25 mouse cellular contexts compared by ENCODE assay signal in genomic region chr6:99467831-99468230, GRCm38 (mm10). TPM values are rescaled to one million over a fixed set of nuclear protein-coding genes. Genes with fewer than 3 reads are reported as not detected.
DNase-seq lines count a peak whose midpoint lies in the region; ATAC-seq and TF ChIP-seq lines count a peak whose summit lies in the region.
"Had no signal": no experiment of that assay in that cellular context is flagged by ENCODE, and none has a peak within 500 bp of the region (broad histone marks: within the 10 kb centered on the region; RNA-seq: fewer than 3 reads in every experiment).

No protein-coding gene starts in this region.

- POLR2A ChIA-PET in Patski (lab: Charles Lee) = interaction anchor here (1.3 kb wide), 1 partner anchor 53 kb away, joined by 4 read pairs; no protein-coding TSS in a partner anchor

- H3K4me1 ChIP-seq in hindbrain, embryonic 11.5 days (replicated peaks; ENCODE audit: control insufficient read depth, insufficient read depth, low read length) = no peaks in the 10 kb centered on the region
- peaks cover 39% of the 10 kb centered on the region for H3K4me1 ChIP-seq in hindbrain, embryonic 10.5 days (replicated peaks)
- H3K4me1 ChIP-seq: embryonic facial prominence, embryonic 15.5 days had no signal

- 55% methylated on average over 3 of the region's 3 CpGs for WGBS in hindbrain, embryonic 11.5 days
- WGBS in hindbrain, embryonic 10.5 days = 57% methylated on average over 3 of the region's 3 CpGs

- peak; percentile 13 for DNase-seq in hindbrain, embryonic 11.5 days (ENCODE audit: low spot score)
- DNase-seq in hindbrain, embryonic 10.5 days (ENCODE audit: low spot score) = no peak
- DNase-seq in 3134 (ENCODE audit: extremely low read depth, insufficient read length, low spot score) = peak; percentile 11
- DNase-seq in Patski (ENCODE audit: low read depth, low spot score) = no peak
- DNase-seq in cerebellum, adult 9-10 months = no peak
- no peak for DNase-seq in MN1 (ENCODE audit: low spot score)
- DNase-seq in gastrocnemius, adult 18-20 months (ENCODE audit: low spot score) = no peak
- DNase-seq: adrenal gland, adult 2 months; adrenal gland, postnatal 14 days; cerebellum, adult 11 months; cerebellum, adult 2 months; cerebellum, postnatal 10 days; gastrocnemius, postnatal 10 days; gastrocnemius, postnatal 36 days had no signal

- in situ Hi-C loops in Patski (cut with MboI; ENCODE audit: low pct_unique_long_range_greater_than_20kb) = loop anchor here (5.0 kb wide), 1 partner anchor 54 kb away; the partner anchor contains the start of gene Foxp1

- TF ChIP-seq CTCF in Patski (IDR thresholded peaks at IDR 0.05) = no peak

- no peak overlapping the region for H3K4me2 ChIP-seq in hindbrain, embryonic 11.5 days (replicated peaks; ENCODE audit: low read depth, low read length)
- H3K4me2 ChIP-seq: embryonic facial prominence, embryonic 12.5 days; embryonic facial prominence, embryonic 15.5 days; forebrain, embryonic 12.5 days; forebrain, embryonic 15.5 days; heart, embryonic 11.5 days; hindbrain, embryonic 14.5 days had no signal

- H3K27me3 ChIP-seq in hindbrain, embryonic 11.5 days (ENCODE audit: control insufficient read depth, insufficient read depth, low read length) = no peaks in the 10 kb centered on the region; the same call in 1 of the 2 replicates
- H3K27me3 ChIP-seq in hindbrain, embryonic 10.5 days (ENCODE audit: insufficient read depth, poor library complexity, severe bottlenecking) = peaks cover 36% of the 10 kb centered on the region
- H3K27me3 ChIP-seq in Patski = no peaks in the 10 kb centered on the region
- H3K27me3 ChIP-seq: embryonic facial prominence, embryonic 12.5 days; embryonic facial prominence, embryonic 15.5 days; forebrain, embryonic 12.5 days; forebrain, embryonic 15.5 days had no signal

- H3K36me3 ChIP-seq in hindbrain, embryonic 11.5 days (ENCODE audit: control insufficient read depth, insufficient read depth, low read length) = no peaks in the 10 kb centered on the region
- 0 out of 2 replicates have a peak, but pooled peaks cover 5% of the 10 kb centered on the region for H3K36me3 ChIP-seq in hindbrain, embryonic 10.5 days
- H3K36me3 ChIP-seq: embryonic facial prominence, embryonic 15.5 days; forebrain, embryonic 12.5 days; forebrain, embryonic 15.5 days had no signal

- H3K4me3 ChIP-seq in hindbrain, embryonic 11.5 days (ENCODE audit: low read depth, low read length) = no peak overlapping the region
- no peak overlapping the region for H3K4me3 ChIP-seq in hindbrain, embryonic 10.5 days
- H3K4me3 ChIP-seq: embryonic facial prominence, embryonic 12.5 days; embryonic facial prominence, embryonic 15.5 days; erythroblast, embryonic 14.5 days; forebrain, embryonic 12.5 days; forebrain, embryonic 15.5 days had no signal

- H3K9ac ChIP-seq in hindbrain, embryonic 11.5 days (ENCODE audit: low read depth, low read length) = no peak overlapping the region
- H3K9ac ChIP-seq: embryonic facial prominence, embryonic 12.5 days; embryonic facial prominence, embryonic 15.5 days; forebrain, embryonic 12.5 days; forebrain, embryonic 15.5 days; hindbrain, embryonic 14.5 days had no signal

- CTCF ChIA-PET in Patski (lab: Charles Lee) = interaction anchor here (1.3 to 1.8 kb wide), 3 partner anchors 8 to 28 kb away, joined by 4 to 6 read pairs (median 5); no protein-coding TSS in a partner anchor

- no peaks in the 10 kb centered on the region for H3K9me3 ChIP-seq in hindbrain, embryonic 11.5 days (ENCODE audit: control insufficient read depth, low read length)
- no peaks in the 10 kb centered on the region for H3K9me3 ChIP-seq in hindbrain, embryonic 10.5 days
- H3K9me3 ChIP-seq: embryonic facial prominence, embryonic 12.5 days; embryonic facial prominence, embryonic 15.5 days; forebrain, embryonic 12.5 days; forebrain, embryonic 15.5 days had no signal

- ATAC-seq in hindbrain, embryonic 11.5 days (ENCODE audit: low FRiP score) = no peak; the same call in 1 of the 2 replicates
- peak; percentile 28 for ATAC-seq in Patski
- peak; percentile 85 for ATAC-seq in granulocyte monocyte progenitor cell, adult 5-6 weeks (replicated peaks; ENCODE audit: poor library complexity, severe bottlenecking)
- ATAC-seq: CD4-positive, CD25-positive, alpha-beta regulatory T cell, adult 4 months; forebrain, embryonic 15.5 days; hindbrain, postnatal 0 days; intestine, postnatal 0 days had no signal

- no peak overlapping the region for H3K27ac ChIP-seq in hindbrain, embryonic 11.5 days (ENCODE audit: low read depth, low read length)
- H3K27ac ChIP-seq in hindbrain, embryonic 10.5 days = no peak overlapping the region
- H3K27ac ChIP-seq: embryonic facial prominence, embryonic 12.5 days; embryonic facial prominence, embryonic 15.5 days; forebrain, embryonic 12.5 days; forebrain, embryonic 15.5 days; hindbrain, embryonic 14.5 days; hindbrain, postnatal 0 days had no signal

RNA-seq across cellular contexts. Expression of gene Foxp1, which starts 54.7 kb away (rescaled TPM):
- polyA plus RNA-seq in hindbrain, embryonic 11.5 days (2014; fragmentation: Nextera tagmentation; extraction: Ambion mirVana) = 81.5 and 91.9 TPM in 2 replicates
- 64.3 and 67.1 TPM in 2 replicates for polyA plus RNA-seq in hindbrain, embryonic 10.5 days (2016; fragmentation: Nextera tagmentation; extraction: Ambion mirVana)
- 39.3 TPM for polyA plus RNA-seq in Patski (2021)
- total RNA-seq in granulocyte monocyte progenitor cell, adult 5-6 weeks (2014; fragmentation: Nextera tagmentation) = 124 and 128 TPM in 2 replicates
- 62.0 and 68.5 TPM in 2 replicates for total RNA-seq in granulocyte monocyte progenitor cell, adult 5-6 weeks (2017)
- 10 to 100 TPM; 10.1 to 15.8 TPM for total RNA-seq in gastrocnemius, adult 18-20 months (2021)

Comparison
In these comparisons a context has a peak if more than half of its experiments do, and no peak if none do; other contexts are left out.
1. DNase-seq: peak in hindbrain, embryonic 11.5 days (single experiment) and 3134 (single experiment); none in hindbrain, embryonic 10.5 days (single experiment), Patski (single experiment), cerebellum, adult 9-10 months (single experiment), MN1 (single experiment) and gastrocnemius, adult 18-20 months (single experiment).